Mouse (Mus musculus): ENCODE measurements around the gene Mcm7. TPM values are rescaled to one million over a fixed set of nuclear protein-coding genes. Genes with fewer than 3 reads are reported as not detected.

The Mcm7 gene
- polyA plus RNA-seq, 1 experiment from 2014 or later: 271 TPM

DNA sequence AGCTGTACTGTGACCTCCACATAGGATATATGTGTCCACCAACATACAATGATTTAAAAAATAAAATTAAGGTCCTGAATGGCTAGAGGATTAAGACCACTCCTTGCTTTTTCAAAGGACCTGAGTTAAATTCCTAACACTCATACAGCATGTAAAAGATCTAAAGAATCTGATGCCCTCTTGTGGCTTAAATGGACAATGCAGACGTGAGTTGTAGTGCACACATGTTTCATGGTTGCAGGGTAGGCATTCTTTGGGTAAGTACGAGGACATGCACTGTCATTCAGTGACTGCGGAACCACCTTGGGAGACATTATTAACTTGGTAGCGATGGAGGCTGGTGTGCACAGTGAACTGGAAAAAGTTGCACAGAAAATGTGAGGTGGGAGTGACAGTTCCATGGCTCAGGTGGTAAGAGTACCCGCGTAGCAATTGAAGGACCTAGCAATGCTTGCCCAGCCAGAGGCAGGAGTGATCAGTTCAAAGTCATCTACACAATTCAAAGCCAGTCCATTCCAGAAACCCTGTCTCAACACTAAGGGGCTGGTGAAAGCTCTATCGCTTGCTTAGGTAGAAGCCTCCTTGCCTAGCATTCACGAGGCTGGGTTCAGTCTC lies 34.2 kb downstream of the Mcm7 start:
- no peak overlapping the region for H3K27ac ChIP-seq
- H3K9me3 ChIP-seq (replicated peaks): no peaks in the 10 kb centered on the region
- no peaks in the 10 kb centered on the region for H3K27me3 ChIP-seq (replicated peaks)
- peaks cover 22% of the 10 kb centered on the region for H3K4me1 ChIP-seq
- H3K9ac ChIP-seq: no peak overlapping the region
- no peak overlapping the region for H3K4me2 ChIP-seq
- peaks cover 28% of the 10 kb centered on the region for H3K36me3 ChIP-seq
- 47% methylated on average over 8 of the region's 8 CpGs for WGBS (ENCODE audit: insufficient replicate concordance)
- H3K4me3 ChIP-seq: no peak overlapping the region
- peak; percentile 63; the same call in 1 of the 2 replicates for ATAC-seq

DNA sequence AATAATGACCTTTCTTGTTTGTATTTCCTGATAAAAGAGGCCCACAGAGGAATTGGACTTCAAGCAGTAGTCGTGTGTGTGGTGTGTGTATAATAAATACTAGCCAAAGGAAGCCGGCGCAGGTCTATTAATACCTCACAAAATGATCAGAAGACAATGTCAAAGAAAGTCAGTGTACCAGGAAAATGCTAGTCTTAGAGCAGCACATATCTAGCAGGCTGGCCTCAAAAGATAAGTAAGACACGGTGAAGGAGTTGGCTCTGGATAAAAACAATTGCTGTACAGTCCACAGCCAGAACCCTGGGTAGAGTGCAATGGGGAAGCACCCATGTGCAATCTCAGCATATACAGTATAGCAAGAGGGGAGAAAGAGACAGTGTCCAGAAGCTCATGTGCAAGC lies 35.0 kb downstream of the Mcm7 start:
- peak; percentile 87 for ATAC-seq
- peaks cover 33% of the 10 kb centered on the region for H3K36me3 ChIP-seq
- peaks cover 22% of the 10 kb centered on the region for H3K4me1 ChIP-seq
- no peaks in the 10 kb centered on the region for H3K27me3 ChIP-seq (replicated peaks)
- 28% methylated on average over 4 of the region's 4 CpGs for WGBS (ENCODE audit: insufficient replicate concordance)
- H3K4me3 ChIP-seq: no peak overlapping the region
- H3K9ac ChIP-seq: no peak overlapping the region
- H3K27ac ChIP-seq: no peak overlapping the region; the same call in 1 of the 2 replicates
- H3K9me3 ChIP-seq (replicated peaks): no peaks in the 10 kb centered on the region
- peak overlapping the region; percentile 23 for H3K4me2 ChIP-seq

DNA sequence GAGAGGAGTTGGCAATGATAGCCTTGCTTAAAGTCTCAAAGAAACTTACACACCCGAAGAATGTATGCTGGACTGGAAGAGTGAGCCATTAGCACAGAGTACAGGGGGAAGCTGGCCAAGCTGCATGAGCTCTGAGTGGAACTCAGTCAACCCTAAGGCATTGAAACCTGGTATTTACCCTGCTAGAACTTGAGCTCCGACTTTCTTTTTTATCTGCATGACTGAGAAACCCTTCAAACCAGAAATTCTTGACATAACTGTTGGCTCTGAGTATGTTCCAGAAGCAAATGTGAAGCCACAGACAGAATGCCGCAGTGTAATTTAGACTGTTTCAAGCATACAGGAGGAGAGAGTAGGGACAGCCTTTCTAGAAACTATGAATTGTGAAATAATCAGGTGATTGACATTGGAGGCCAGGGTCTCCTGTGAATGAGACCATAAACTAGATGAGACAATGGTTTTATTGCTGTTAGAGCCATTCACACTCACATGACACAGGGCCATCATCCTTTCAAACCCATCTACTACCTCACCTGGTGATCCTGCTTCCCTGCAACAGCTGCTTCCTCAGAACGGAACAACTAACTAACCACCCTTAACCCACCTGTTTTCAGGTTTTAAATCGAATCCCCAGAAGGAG lies 39.7 kb downstream of the Mcm7 start:
- Histone ChIP-seq H3K27ac (no peak overlapping the region), H3K36me3 (peaks cover 77% of the 10 kb centered on the region), H3K4me3 (no peak overlapping the region), H3K4me1 (peaks cover 13% of the 10 kb centered on the region), H3K9me3 (replicated peaks) (no peaks in the 10 kb centered on the region), H3K27me3 (replicated peaks) (no peaks in the 10 kb centered on the region), H3K4me2 (no peak overlapping the region), H3K9ac (no peak overlapping the region)
- WGBS (ENCODE audit: insufficient replicate concordance): 89% methylated on average over 5 of the region's 5 CpGs
- ATAC-seq: no peak

DNA sequence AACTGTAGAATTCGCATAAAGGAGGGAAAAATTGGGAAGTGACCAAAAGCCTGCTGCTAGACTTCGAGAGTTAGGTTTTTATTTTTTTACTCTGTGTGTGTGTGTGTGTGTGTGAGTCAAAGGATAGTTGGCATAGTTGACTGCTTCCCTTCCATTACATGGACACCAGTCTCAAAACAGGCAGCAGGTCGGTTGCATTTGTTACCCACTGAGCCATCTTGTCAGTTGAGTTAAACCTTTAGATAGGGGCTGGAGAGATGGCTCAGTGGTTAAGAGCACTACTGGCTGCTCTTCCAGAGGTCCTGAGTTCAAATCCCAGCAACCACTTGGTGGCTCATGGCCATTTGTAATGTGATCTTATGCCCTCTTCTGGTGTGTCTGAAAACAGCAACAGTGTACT lies 54.2 kb downstream of the Mcm7 start:
- Histone ChIP-seq H3K9ac (peak overlapping the region; percentile 80; the same call in 1 of the 2 replicates), H3K27me3 (replicated peaks) (no peaks in the 10 kb centered on the region), H3K4me2 (peak overlapping the region; percentile 84), H3K4me3 (peak overlapping the region; percentile 70), H3K27ac (0 out of 2 replicates have a peak overlapping the region, but pooled peaks have one; percentile 59), H3K9me3 (replicated peaks) (no peaks in the 10 kb centered on the region), H3K4me1 (peaks cover 32% of the 10 kb centered on the region), H3K36me3 (peaks cover 31% of the 10 kb centered on the region)
- WGBS (ENCODE audit: insufficient replicate concordance): 56% methylated on average over 3 of the region's 3 CpGs
- ATAC-seq: no peak

DNA sequence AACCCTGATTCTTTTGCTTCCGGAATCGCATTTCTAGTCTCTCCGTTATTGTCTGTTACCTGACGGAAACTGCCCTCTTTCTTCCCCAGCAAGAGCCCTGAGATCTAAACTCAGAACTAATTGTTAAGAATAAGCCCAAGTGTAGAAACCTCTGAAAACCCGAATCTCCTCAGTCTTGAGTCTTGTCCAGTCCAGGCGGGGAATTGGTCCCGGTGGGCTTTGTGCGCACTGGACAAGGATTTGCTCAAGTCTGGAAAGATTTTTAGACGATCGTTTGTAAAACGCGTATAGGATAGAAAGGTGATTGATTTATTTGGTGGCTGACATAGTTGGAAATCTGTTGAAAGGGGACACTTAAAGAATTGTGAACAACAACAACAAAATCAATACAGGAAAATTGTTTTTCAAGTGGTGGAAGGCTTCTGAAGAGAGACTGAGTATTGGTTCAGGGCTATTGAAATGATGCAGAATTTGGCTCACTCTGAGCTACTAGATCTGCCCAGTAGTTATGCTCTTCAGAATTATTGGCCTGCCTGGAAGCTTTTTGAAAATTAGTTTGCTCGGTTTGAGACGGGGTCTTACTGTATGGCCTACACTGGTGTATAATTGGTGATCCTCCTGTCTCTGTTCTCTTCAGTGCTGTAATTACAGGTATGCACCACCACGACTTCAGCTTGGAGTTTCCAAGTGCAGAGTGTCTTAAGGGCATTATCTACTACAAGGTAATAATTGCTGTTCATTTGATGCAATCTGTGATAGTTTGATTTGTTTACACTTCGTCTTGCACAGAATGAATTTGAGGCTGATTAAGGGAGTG lies 54.8 kb downstream of the Mcm7 start:
- Histone ChIP-seq H3K36me3 (peaks cover 27% of the 10 kb centered on the region), H3K4me1 (peaks cover 31% of the 10 kb centered on the region), H3K9me3 (replicated peaks) (no peaks in the 10 kb centered on the region), H3K4me3 (peak overlapping the region; percentile 70), H3K4me2 (peak overlapping the region; percentile 84), H3K27ac (peak overlapping the region; percentile 92), H3K9ac (peak overlapping the region; percentile 80), H3K27me3 (replicated peaks) (no peaks in the 10 kb centered on the region)
- 9% methylated on average over 16 of the region's 16 CpGs for WGBS (ENCODE audit: insufficient replicate concordance)
- peak; percentile 31; the same call in 1 of the 2 replicates for ATAC-seq

DNA sequence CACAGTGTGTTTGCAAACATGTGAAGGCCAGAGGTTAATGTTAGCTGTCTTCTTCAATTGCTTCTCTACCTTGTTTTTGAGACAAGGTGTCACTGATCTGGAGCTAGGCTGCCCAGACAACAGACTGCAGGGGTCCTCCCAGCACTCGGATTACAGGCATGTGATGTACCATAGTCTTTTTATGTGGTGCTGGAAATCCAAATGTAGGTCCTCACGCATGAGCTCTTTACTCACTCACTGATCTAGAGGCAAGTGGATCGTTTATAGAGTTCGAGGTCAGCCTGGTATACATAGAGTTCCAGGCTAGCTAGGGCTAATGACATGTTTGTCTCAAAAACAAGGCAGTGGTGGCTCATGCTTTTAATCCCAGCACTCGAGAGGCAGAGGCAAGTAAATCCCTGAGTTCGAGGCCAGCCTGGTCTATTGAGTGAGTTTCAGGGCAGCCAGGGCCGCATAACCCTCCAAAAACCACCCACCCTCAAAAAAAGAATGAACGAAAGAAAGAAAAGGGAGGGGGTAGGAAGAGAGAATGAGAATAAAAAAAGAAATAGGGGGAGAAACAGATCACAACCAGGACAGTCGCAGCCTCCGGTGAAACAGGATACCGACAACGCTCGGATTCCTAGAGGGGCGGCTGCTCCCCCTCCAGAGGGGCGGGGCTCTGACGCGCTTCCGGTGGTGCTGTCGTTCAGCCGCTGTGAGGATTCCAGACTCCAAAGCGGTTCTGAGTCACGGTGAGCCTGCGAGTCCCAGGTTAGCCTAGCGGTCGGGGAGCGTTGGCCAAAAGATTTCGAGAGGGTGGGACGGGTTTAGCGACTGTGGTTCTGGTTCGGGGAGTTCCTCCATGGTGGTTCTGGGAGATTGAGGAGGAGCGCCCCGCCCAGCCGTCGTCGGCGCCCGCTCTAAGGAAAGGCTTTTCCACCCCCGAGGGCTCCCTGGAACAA lies 55.7 kb downstream of the Mcm7 start, which contains the start of gene Zscan21:
Gene Zscan21, plus strand, starts transcription at position 649 of the 944 bp plus-strand sequence.
- no peaks in the 10 kb centered on the region for H3K27me3 ChIP-seq (replicated peaks)
- ATAC-seq: peak; percentile 96
- H3K4me1 ChIP-seq: peaks cover 31% of the 10 kb centered on the region
- H3K9me3 ChIP-seq (replicated peaks): no peaks in the 10 kb centered on the region
- peak within 1 kb of the TSS; percentile 80 for H3K9ac ChIP-seq
- peaks cover 23% of the 10 kb centered on the region for H3K36me3 ChIP-seq
- WGBS (ENCODE audit: insufficient replicate concordance): 7% methylated on average over 38 of the region's 38 CpGs
- H3K4me3 ChIP-seq: peak within 1 kb of the TSS; percentile 70
- peak within 1 kb of the TSS; percentile 92 for H3K27ac ChIP-seq
- peak within 1 kb of the TSS; percentile 84 for H3K4me2 ChIP-seq

MicroRNAs encoded within 50 kb of the gene (microRNA counts, 519-probe panel; counts per million panel counts)
- microRNA mmu-miR-106b: 5,348 counts per million, percentile 87 among the panel's probes with 10 or more counts
- microRNA mmu-miR-25: 8,149 counts per million, percentile 99 among the panel's probes with 10 or more counts
- 6,088 counts per million, percentile 92 among the panel's probes with 10 or more counts for microRNA mmu-miR-93

Small RNAs within 50 kb of the gene (microRNA-seq; reads per million reads assigned to microRNA genes)
- gene Mir106b: 13,254 reads per million, percentile 95 among the genes with 10 or more reads in this experiment
- 1,463 reads per million, percentile 78 among the genes with 10 or more reads in this experiment for gene Mir25
- gene Mir93: 23,269 reads per million, percentile 97 among the genes with 10 or more reads in this experiment

Other genes starting within 250 kb of the Mcm7 start
- gene Gjc3, start 209.3 kb downstream of the Mcm7 start, polyA plus RNA-seq (2016; fragmentation: Nextera tagmentation; extraction: Ambion mirVana): not detected in 2 replicates
- gene Azgp1, start 190.9 kb downstream of the Mcm7 start, polyA plus RNA-seq (2016; fragmentation: Nextera tagmentation; extraction: Ambion mirVana): not detected in 2 replicates
- gene Smok3a, start 151.2 kb downstream of the Mcm7 start, polyA plus RNA-seq (2016; fragmentation: Nextera tagmentation; extraction: Ambion mirVana): not detected in 2 replicates
- gene Smok3b, start 151.0 kb downstream of the Mcm7 start, polyA plus RNA-seq (2016; fragmentation: Nextera tagmentation; extraction: Ambion mirVana): not detected in 2 replicates
- gene Smok3c, start 119.2 kb downstream of the Mcm7 start, polyA plus RNA-seq (2016; fragmentation: Nextera tagmentation; extraction: Ambion mirVana): not detected in 2 replicates
- 7.3 and 8.2 TPM in 2 replicates for gene Zkscan1, start 87.3 kb downstream of the Mcm7 start, polyA plus RNA-seq (2016; fragmentation: Nextera tagmentation; extraction: Ambion mirVana)
- 19.0 and 19.6 TPM in 2 replicates for gene Zscan21, start 55.5 kb downstream of the Mcm7 start, polyA plus RNA-seq (2016; fragmentation: Nextera tagmentation; extraction: Ambion mirVana)
- 4.8 and 5.7 TPM in 2 replicates for gene Zfp113, start 16.7 kb downstream of the Mcm7 start, polyA plus RNA-seq (2016; fragmentation: Nextera tagmentation; extraction: Ambion mirVana)
- 181 and 191 TPM in 2 replicates for gene Cops6, start 11.4 kb downstream of the Mcm7 start, polyA plus RNA-seq (2016; fragmentation: Nextera tagmentation; extraction: Ambion mirVana)
- gene Ap4m1, start 420 bp downstream of the Mcm7 start, polyA plus RNA-seq (2016; fragmentation: Nextera tagmentation; extraction: Ambion mirVana): 7.9 and 8.3 TPM in 2 replicates
- 58.0 and 58.2 TPM in 2 replicates for gene Taf6, start 15.0 kb upstream of the Mcm7 start, polyA plus RNA-seq (2016; fragmentation: Nextera tagmentation; extraction: Ambion mirVana)
- gene Cnpy4, start 15.1 kb upstream of the Mcm7 start, polyA plus RNA-seq (2016; fragmentation: Nextera tagmentation; extraction: Ambion mirVana): 20.3 and 21.3 TPM in 2 replicates
- 4.3 TPM in 2 replicates for gene Mblac1, start 21.9 kb upstream of the Mcm7 start, polyA plus RNA-seq (2016; fragmentation: Nextera tagmentation; extraction: Ambion mirVana)
- gene Nxpe5, start 53.5 kb upstream of the Mcm7 start, polyA plus RNA-seq (2016; fragmentation: Nextera tagmentation; extraction: Ambion mirVana): not detected in 2 replicates
- gene Lamtor4, start 83.1 kb upstream of the Mcm7 start, polyA plus RNA-seq (2016; fragmentation: Nextera tagmentation; extraction: Ambion mirVana): 31.3 and 31.8 TPM in 2 replicates
- gene BC037034, start 91.6 kb upstream of the Mcm7 start, polyA plus RNA-seq (2016; fragmentation: Nextera tagmentation; extraction: Ambion mirVana): 8.7 and 8.9 TPM in 2 replicates
- 0.18 and 0.32 TPM in 2 replicates for gene Gal3st4, start 100.4 kb upstream of the Mcm7 start, polyA plus RNA-seq (2016; fragmentation: Nextera tagmentation; extraction: Ambion mirVana)
- 0.04 TPM in 1 of 2 replicates, not detected in the other for gene Gm43720, start 107.5 kb upstream of the Mcm7 start, polyA plus RNA-seq (2016; fragmentation: Nextera tagmentation; extraction: Ambion mirVana)
- 2.4 and 2.5 TPM in 2 replicates for gene Gpc2, start 107.6 kb upstream of the Mcm7 start, polyA plus RNA-seq (2016; fragmentation: Nextera tagmentation; extraction: Ambion mirVana)
- 3.1 and 3.9 TPM in 2 replicates for gene Stag3, start 107.8 kb upstream of the Mcm7 start, polyA plus RNA-seq (2016; fragmentation: Nextera tagmentation; extraction: Ambion mirVana)
- gene Pvrig, start 169.5 kb upstream of the Mcm7 start, polyA plus RNA-seq (2016; fragmentation: Nextera tagmentation; extraction: Ambion mirVana): 0.23 and 0.41 TPM in 2 replicates

Data from liver, embryonic 12.5 days (tissue).